Mouse (Mus musculus) retina, postnatal 7 days (tissue): Measurements from ENCODE around the gene Tsen2.

Experiments
- DNase-seq: peaks from one replicate; pipeline ENCODE4 v3.0.0-alpha.2; 2012; ENCODE audit warnings: low read depth, low spot score

The Tsen2 gene

GRCm38 (mm10) chr6:115541676-115542275 lies 2.7 kb upstream of the Tsen2 start:
- DNase-seq, result no peak

- DNase-seq, result no peak
Measured at GRCm38 (mm10) chr6:115542341-115542740, 2.1 kb upstream of the Tsen2 start.

GRCm38 (mm10) chr6:115546276-115546675 lies 1.8 kb downstream of the Tsen2 start:
- DNase-seq, result no peak

GRCm38 (mm10) chr6:115555485-115555884 lies 11.0 kb downstream of the Tsen2 start:
- no peak for DNase-seq

GRCm38 (mm10) chr6:115558176-115558575 lies 13.7 kb downstream of the Tsen2 start:
- DNase-seq, result no peak

GRCm38 (mm10) chr6:115559651-115560632 lies 15.5 kb downstream of the Tsen2 start:
- DNase-seq, result no peak

- DNase-seq, result no peak
Measured at GRCm38 (mm10) chr6:115565479-115566045, 21.1 kb downstream of the Tsen2 start.

- no peak for DNase-seq
Measured at GRCm38 (mm10) chr6:115574171-115574570, 29.7 kb downstream of the Tsen2 start.

GRCm38 (mm10) chr6:115577407-115577806 lies 32.9 kb downstream of the Tsen2 start:
- DNase-seq, result no peak

- DNase-seq, result no peak
Measured at GRCm38 (mm10) chr6:115577941-115578340, 33.5 kb downstream of the Tsen2 start.

GRCm38 (mm10) chr6:115580810-115581209 lies 36.3 kb downstream of the Tsen2 start:
- no peak for DNase-seq

GRCm38 (mm10) chr6:115582328-115583115 lies 38.1 kb downstream of the Tsen2 start:
- no peak for DNase-seq

GRCm38 (mm10) chr6:115583430-115584125 lies 39.1 kb downstream of the Tsen2 start:
- DNase-seq, result no peak

- DNase-seq, result no peak
Measured at GRCm38 (mm10) chr6:115584176-115584575, 39.7 kb downstream of the Tsen2 start.

GRCm38 (mm10) chr6:115586321-115586720 lies 41.9 kb downstream of the Tsen2 start:
- DNase-seq, result no peak

- DNase-seq, result no peak
Measured at GRCm38 (mm10) chr6:115591692-115592359, 47.4 kb downstream of the Tsen2 start.

GRCm38 (mm10) chr6:115592458-115592857 lies 48.0 kb downstream of the Tsen2 start, which contains the start of gene Mkrn2os:
Mkrn2os (minus strand) TSS chr6:115592576.
- no peak for DNase-seq

GRCm38 (mm10) chr6:115593252-115593651 lies 48.8 kb downstream of the Tsen2 start:
- DNase-seq, result no peak

GRCm38 (mm10) chr6:115594463-115594862 lies 50.0 kb downstream of the Tsen2 start:
- DNase-seq, result no peak

GRCm38 (mm10) chr6:115595667-115596066 lies 51.2 kb downstream of the Tsen2 start:
- DNase-seq, result no peak
